Mouse (Mus musculus) urinary bladder, postnatal 4 days (tissue): Measurements from ENCODE around the gene Bcl2a1d.
"Not testable (repeated sequence)": the region's sequence is repeated elsewhere in the genome, so short reads cannot be mapped to it uniquely, and the experiment has no call there.

Source experiments
- DNase-seq, 2 experiments: peaks; one replicate each; pipeline ENCODE4 v3.0.0; 2021 to 2022; ENCODE audit warnings: low spot score in 2 of 2

Bcl2a1d gene

GRCm38 (mm10) chr9:88731728-88732127 lies at the start of gene Bcl2a1d:
TSS of gene Bcl2a1d (minus strand) at chr9:88731914.
- DNase-seq: not testable (repeated sequence)

- DNase-seq: not testable (repeated sequence)
Observed at GRCm38 (mm10) chr9:88770239-88770638, 38.5 kb upstream of the Bcl2a1d start.

- DNase-seq: not testable (repeated sequence)
Observed at GRCm38 (mm10) chr9:88769470-88769869, 37.8 kb upstream of the Bcl2a1d start.

- not testable (repeated sequence) for DNase-seq
Observed at GRCm38 (mm10) chr9:88746687-88747086, 15.0 kb upstream of the Bcl2a1d start.

GRCm38 (mm10) chr9:88746046-88746445 lies 14.3 kb upstream of the Bcl2a1d start:
- not testable (repeated sequence) for DNase-seq

GRCm38 (mm10) chr9:88735289-88735688 lies 3.6 kb upstream of the Bcl2a1d start:
- not testable (repeated sequence) for DNase-seq

- not testable (repeated sequence) for DNase-seq
Observed at GRCm38 (mm10) chr9:88733182-88733581, 1.5 kb upstream of the Bcl2a1d start.

- not testable (repeated sequence) for DNase-seq
Observed at GRCm38 (mm10) chr9:88732334-88732733, 620 bp upstream of the Bcl2a1d start.

- DNase-seq: not testable (repeated sequence)
Observed at GRCm38 (mm10) chr9:88728311-88728710, 3.4 kb downstream of the Bcl2a1d start.

- not testable (repeated sequence) for DNase-seq
Observed at GRCm38 (mm10) chr9:88721628-88722027, 10.1 kb downstream of the Bcl2a1d start.

GRCm38 (mm10) chr9:88719989-88720537 lies 11.7 kb downstream of the Bcl2a1d start, which contains the start of gene Mthfsl:
TSS of gene Mthfsl (minus strand) at chr9:88720296.
- DNase-seq: not testable (repeated sequence)

- DNase-seq: not testable (repeated sequence)
Observed at GRCm38 (mm10) chr9:88719073-88719921, 12.4 kb downstream of the Bcl2a1d start.

GRCm38 (mm10) chr9:88718593-88718992 lies 13.1 kb downstream of the Bcl2a1d start:
- not testable (repeated sequence) for DNase-seq

GRCm38 (mm10) chr9:88718140-88718539 lies 13.6 kb downstream of the Bcl2a1d start:
- DNase-seq: peak in 1 of 2 experiments; percentile 63

- not testable (repeated sequence) for DNase-seq
Observed at GRCm38 (mm10) chr9:88714515-88714914, 17.2 kb downstream of the Bcl2a1d start.

- DNase-seq: not testable (repeated sequence)
Observed at GRCm38 (mm10) chr9:88712164-88712749, 19.5 kb downstream of the Bcl2a1d start.

- peak in 1 of 2 experiments; percentile 58 for DNase-seq
Observed at GRCm38 (mm10) chr9:88710910-88711438, 20.7 kb downstream of the Bcl2a1d start.

- peak in 1 of 2 experiments; percentile 53 for DNase-seq
Observed at GRCm38 (mm10) chr9:88710439-88710838, 21.3 kb downstream of the Bcl2a1d start.

- DNase-seq: not testable (repeated sequence)
Observed at GRCm38 (mm10) chr9:88709794-88710193, 21.9 kb downstream of the Bcl2a1d start.

GRCm38 (mm10) chr9:88709304-88709703 lies 22.4 kb downstream of the Bcl2a1d start:
- peak in 1 of 2 experiments; percentile 60 for DNase-seq

- no peak for DNase-seq
Observed at GRCm38 (mm10) chr9:88706700-88707099, 25.0 kb downstream of the Bcl2a1d start.

GRCm38 (mm10) chr9:88705157-88705556 lies 26.6 kb downstream of the Bcl2a1d start:
- not testable (repeated sequence) for DNase-seq
